Mouse (Mus musculus): ENCODE data around the gene Stmn1. TPM values are rescaled to one million over a fixed set of nuclear protein-coding genes. Genes with fewer than 3 reads are reported as not detected.

Stmn1 gene
- total and polyA plus RNA-seq, 3 experiments, result 171 to 935 (median 179) TPM

GRCm38 (mm10) chr4:134465789-134466188 is 2.3 kb upstream of the Stmn1 start:
- H3K27me3 ChIP-seq (ENCODE audit: insufficient read depth, low read length), result peaks cover 38% of the 10 kb centered on the region
- H3K36me3 ChIP-seq (replicated peaks), result peaks cover 2% of the 10 kb centered on the region
- H3K9me3 ChIP-seq (replicated peaks), result no peaks in the 10 kb centered on the region
- H3K4me1 ChIP-seq (ENCODE audit: insufficient read depth, low read depth, low read length), result peaks cover 22% of the 10 kb centered on the region
- TF ChIP-seq CTCF (IDR thresholded peaks at IDR 0.05; ENCODE audit: low read depth, low read length), result no peak
- no peak for TF ChIP-seq POLR2AphosphoS5 (IDR thresholded peaks at IDR 0.05; ENCODE audit: insufficient replicate concordance, low read depth, low read length)
- no peak for TF ChIP-seq TAL1 (conservative IDR thresholded peaks at IDR 0.05; ENCODE audit: low read depth, low read length)
- TF ChIP-seq GATA2 (IDR thresholded peaks at IDR 0.05; ENCODE audit: borderline replicate concordance, low read depth, low read length), result no peak
- no peak for TF ChIP-seq GATA1 (IDR thresholded peaks at IDR 0.05; ENCODE audit: borderline replicate concordance, low read length)
- DNase-seq (ENCODE audit: low spot score), result no peak
- no peak for ATAC-seq (ENCODE audit: extremely low read depth, insufficient number of reproducible peaks, low FRiP score, poor library complexity, severe bottlenecking)
- no peak overlapping the region for H3K4me3 ChIP-seq (ENCODE audit: low read depth, low read length)

- ATAC-seq (ENCODE audit: extremely low read depth, insufficient number of reproducible peaks, low FRiP score, poor library complexity, severe bottlenecking), result no peak
- TF ChIP-seq POLR2AphosphoS5 (IDR thresholded peaks at IDR 0.05; ENCODE audit: insufficient replicate concordance, low read depth, low read length), result no peak
- TF ChIP-seq GATA1 (IDR thresholded peaks at IDR 0.05; ENCODE audit: borderline replicate concordance, low read length), result no peak
- TF ChIP-seq GATA2 (IDR thresholded peaks at IDR 0.05; ENCODE audit: borderline replicate concordance, low read depth, low read length), result no peak
- TF ChIP-seq TAL1 (conservative IDR thresholded peaks at IDR 0.05; ENCODE audit: low read depth, low read length), result no peak
- TF ChIP-seq CTCF (IDR thresholded peaks at IDR 0.05; ENCODE audit: low read depth, low read length), result no peak
- H3K4me3 ChIP-seq (ENCODE audit: low read depth, low read length), result no peak overlapping the region
- H3K36me3 ChIP-seq (replicated peaks), result peaks cover 10% of the 10 kb centered on the region
- peaks cover 22% of the 10 kb centered on the region for H3K4me1 ChIP-seq (ENCODE audit: insufficient read depth, low read depth, low read length)
- DNase-seq (ENCODE audit: low spot score), result no peak
- peaks cover 32% of the 10 kb centered on the region for H3K27me3 ChIP-seq (ENCODE audit: insufficient read depth, low read length)
- H3K9me3 ChIP-seq (replicated peaks), result no peaks in the 10 kb centered on the region
These were observed 1.5 kb upstream of the Stmn1 start for GRCm38 (mm10) chr4:134466381-134467262.

GRCm38 (mm10) chr4:134467435-134468214 is 495 bp upstream of the Stmn1 start:
- Histone ChIP-seq H3K9me3 (replicated peaks) (no peaks in the 10 kb centered on the region), H3K36me3 (replicated peaks) (peaks cover 20% of the 10 kb centered on the region), H3K27me3 (ENCODE audit: insufficient read depth, low read length) (peaks cover 25% of the 10 kb centered on the region), H3K4me3 (ENCODE audit: low read depth, low read length) (peak overlapping the region; percentile 81), H3K4me1 (ENCODE audit: insufficient read depth, low read depth, low read length) (peaks cover 22% of the 10 kb centered on the region)
- DNase-seq (ENCODE audit: low spot score), result no peak
- TF ChIP-seq TAL1 (conservative IDR thresholded peaks at IDR 0.05; ENCODE audit: low read depth, low read length) (no peak), POLR2AphosphoS5 (IDR thresholded peaks at IDR 0.05; ENCODE audit: insufficient replicate concordance, low read depth, low read length) (no peak), GATA1 (IDR thresholded peaks at IDR 0.05; ENCODE audit: borderline replicate concordance, low read length) (no peak), GATA2 (IDR thresholded peaks at IDR 0.05; ENCODE audit: borderline replicate concordance, low read depth, low read length) (no peak), CTCF (IDR thresholded peaks at IDR 0.05; ENCODE audit: low read depth, low read length) (no peak)
- no peak for ATAC-seq (ENCODE audit: extremely low read depth, insufficient number of reproducible peaks, low FRiP score, poor library complexity, severe bottlenecking)

GRCm38 (mm10) chr4:134468578-134469266 is 602 bp downstream of the Stmn1 start:
- peaks cover 28% of the 10 kb centered on the region for H3K36me3 ChIP-seq (replicated peaks)
- H3K27me3 ChIP-seq (ENCODE audit: insufficient read depth, low read length), result peaks cover 22% of the 10 kb centered on the region
- peak; percentile 88 for DNase-seq (ENCODE audit: low spot score)
- peak; percentile 82 for ATAC-seq (ENCODE audit: extremely low read depth, insufficient number of reproducible peaks, low FRiP score, poor library complexity, severe bottlenecking)
- TF ChIP-seq CTCF (IDR thresholded peaks at IDR 0.05; ENCODE audit: low read depth, low read length) (no peak), GATA1 (IDR thresholded peaks at IDR 0.05; ENCODE audit: borderline replicate concordance, low read length) (no peak), POLR2AphosphoS5 (IDR thresholded peaks at IDR 0.05; ENCODE audit: insufficient replicate concordance, low read depth, low read length) (no peak), TAL1 (conservative IDR thresholded peaks at IDR 0.05; ENCODE audit: low read depth, low read length) (no peak), GATA2 (IDR thresholded peaks at IDR 0.05; ENCODE audit: borderline replicate concordance, low read depth, low read length) (no peak)
- H3K4me3 ChIP-seq (ENCODE audit: low read depth, low read length), result peak overlapping the region; percentile 81
- H3K4me1 ChIP-seq (ENCODE audit: insufficient read depth, low read depth, low read length), result peaks cover 19% of the 10 kb centered on the region
- no peaks in the 10 kb centered on the region for H3K9me3 ChIP-seq (replicated peaks)

GRCm38 (mm10) chr4:134469341-134469796 is 1.2 kb downstream of the Stmn1 start:
- no peak for DNase-seq (ENCODE audit: low spot score)
- H3K36me3 ChIP-seq (replicated peaks), result peaks cover 34% of the 10 kb centered on the region
- ATAC-seq (ENCODE audit: extremely low read depth, insufficient number of reproducible peaks, low FRiP score, poor library complexity, severe bottlenecking), result no peak
- no peak for TF ChIP-seq GATA2 (IDR thresholded peaks at IDR 0.05; ENCODE audit: borderline replicate concordance, low read depth, low read length)
- TF ChIP-seq TAL1 (conservative IDR thresholded peaks at IDR 0.05; ENCODE audit: low read depth, low read length), result no peak
- TF ChIP-seq CTCF (IDR thresholded peaks at IDR 0.05; ENCODE audit: low read depth, low read length), result no peak
- no peak for TF ChIP-seq GATA1 (IDR thresholded peaks at IDR 0.05; ENCODE audit: borderline replicate concordance, low read length)
- no peak for TF ChIP-seq POLR2AphosphoS5 (IDR thresholded peaks at IDR 0.05; ENCODE audit: insufficient replicate concordance, low read depth, low read length)
- H3K27me3 ChIP-seq (ENCODE audit: insufficient read depth, low read length), result peaks cover 22% of the 10 kb centered on the region
- no peaks in the 10 kb centered on the region for H3K9me3 ChIP-seq (replicated peaks)
- H3K4me1 ChIP-seq (ENCODE audit: insufficient read depth, low read depth, low read length), result peaks cover 22% of the 10 kb centered on the region
- peak overlapping the region; percentile 81 for H3K4me3 ChIP-seq (ENCODE audit: low read depth, low read length)
